Mouse (Mus musculus): Measurements from ENCODE around the gene Lpcat2. TPM values are rescaled to one million over a fixed set of nuclear protein-coding genes. Genes with fewer than 3 reads are reported as not detected.

The Lpcat2 gene
- 159 and 165 TPM in 2 replicates for total RNA-seq (2017)

DNA sequence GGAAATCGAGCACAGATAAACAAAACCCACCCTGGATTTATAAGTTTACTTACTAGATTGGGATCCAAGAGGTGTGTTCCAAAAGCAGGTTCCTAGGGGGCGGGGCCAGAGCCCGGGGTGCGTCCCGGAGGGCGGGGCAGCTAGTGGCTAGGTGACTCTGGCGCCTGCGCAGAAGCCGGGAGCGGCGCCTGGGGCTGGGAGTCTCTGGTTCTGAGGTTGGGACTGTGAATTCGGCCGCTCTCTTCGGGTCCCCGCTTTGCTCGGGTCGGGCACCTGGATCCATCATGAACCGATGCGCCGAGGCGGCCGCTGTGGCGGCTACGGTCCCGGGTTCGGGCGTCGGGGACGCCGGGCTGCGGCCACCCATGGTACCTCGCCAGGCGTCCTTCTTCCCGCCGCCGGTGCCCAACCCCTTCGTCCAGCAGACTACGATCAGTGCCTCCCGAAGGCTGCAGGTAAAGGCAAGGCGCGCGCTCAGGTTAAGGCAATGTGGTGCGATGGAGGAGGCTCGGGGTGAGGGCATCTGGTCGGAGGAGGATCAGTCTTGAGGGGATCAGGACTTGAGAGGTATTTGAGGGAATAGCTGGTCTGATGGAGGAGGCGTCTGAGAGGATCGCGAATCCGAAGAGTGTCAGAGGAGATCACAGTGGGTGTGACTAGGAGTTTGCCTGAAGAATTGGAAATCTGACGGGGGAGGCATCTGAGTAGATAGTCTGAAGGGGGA, at the start of gene Lpcat2:
TSS of gene Lpcat2 (plus strand) at position 169 of the 724 bp plus-strand sequence.
- no peak for ATAC-seq (ENCODE audit: extremely low read depth, insufficient number of reproducible peaks, low FRiP score, poor library complexity, severe bottlenecking)

DNA sequence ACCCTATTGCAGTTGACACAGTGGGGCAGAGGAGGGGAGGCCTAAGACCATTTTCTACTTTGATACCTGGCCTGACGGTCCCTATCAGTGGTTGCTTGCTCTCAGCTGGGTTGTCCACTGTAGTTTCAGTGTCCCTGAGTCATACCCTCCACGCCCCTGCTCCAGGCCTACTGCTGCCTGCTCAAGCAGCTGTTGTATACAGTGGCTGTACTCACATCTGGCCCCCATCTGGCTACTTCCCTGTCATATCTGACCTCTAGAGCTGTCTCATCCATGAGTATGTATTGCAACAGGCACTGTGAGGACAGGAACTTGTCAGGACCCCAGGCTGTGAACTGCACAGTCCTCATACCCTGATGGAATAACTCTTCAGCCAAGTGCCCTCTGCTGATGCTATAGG, 42.4 kb upstream of the Lpcat2 start:
- no peak for ATAC-seq (ENCODE audit: extremely low read depth, insufficient number of reproducible peaks, low FRiP score, poor library complexity, severe bottlenecking)

DNA sequence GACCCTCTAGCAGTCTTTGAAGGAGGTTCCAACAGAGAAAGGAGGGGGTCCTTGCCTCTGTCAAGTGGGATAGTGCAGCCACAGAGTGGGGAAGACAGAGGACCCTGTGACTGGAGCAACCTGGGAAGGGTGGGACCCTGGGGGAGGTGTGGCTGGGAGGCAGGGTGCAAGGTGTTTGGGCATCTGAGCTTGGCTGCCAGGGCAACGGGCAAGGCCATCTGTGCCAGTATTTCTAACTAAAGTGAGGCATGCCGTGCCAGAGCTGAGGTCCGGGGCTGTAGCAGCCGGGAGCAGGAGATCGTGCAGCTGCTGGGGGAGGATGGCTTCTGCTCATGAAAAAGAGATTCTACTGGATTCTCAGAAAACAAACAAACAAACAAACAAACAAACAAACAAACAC, 39.5 kb upstream of the Lpcat2 start:
- ATAC-seq (ENCODE audit: extremely low read depth, insufficient number of reproducible peaks, low FRiP score, poor library complexity, severe bottlenecking) = no peak

DNA sequence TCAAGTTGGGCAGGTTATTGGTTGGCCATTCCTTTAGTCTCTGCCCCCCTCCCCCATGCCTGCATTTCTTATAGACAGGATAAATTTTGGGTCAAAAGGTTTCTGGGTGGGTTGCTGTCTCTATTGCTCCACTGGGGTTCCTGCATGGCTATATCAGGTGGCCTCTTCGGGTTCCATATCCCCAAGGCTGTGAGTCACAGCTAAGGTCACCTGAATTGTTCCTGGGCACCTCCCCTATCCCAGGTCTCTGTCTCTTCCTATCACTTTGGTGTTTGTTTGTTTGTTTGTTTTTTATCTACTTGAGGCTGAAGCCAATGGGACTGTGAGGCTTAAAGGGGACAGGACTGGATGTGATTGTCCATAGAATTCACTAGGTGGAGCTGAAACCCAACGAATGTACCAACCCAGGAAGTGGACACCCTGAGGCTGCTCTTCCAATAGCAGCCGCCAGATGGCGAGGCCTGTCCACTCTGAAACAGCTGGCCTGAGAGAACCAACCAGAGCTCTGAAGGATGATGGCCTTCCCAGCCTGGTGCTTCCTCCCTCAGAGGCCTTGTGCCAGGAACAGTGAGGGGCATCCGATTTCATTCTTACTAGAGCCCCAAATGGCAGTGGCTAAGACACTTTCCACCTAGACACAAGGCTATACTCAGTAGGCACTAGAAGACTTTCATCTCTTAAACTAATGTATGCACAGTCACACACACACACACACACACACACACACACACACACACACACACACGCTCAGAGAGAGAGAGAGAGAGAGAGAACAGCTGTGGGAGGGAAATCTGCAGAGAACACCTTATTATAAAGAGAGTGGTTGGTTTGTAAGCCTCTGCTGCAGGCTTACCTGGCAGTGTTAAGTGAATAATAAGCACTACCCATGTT, 37.0 kb upstream of the Lpcat2 start:
- ATAC-seq (ENCODE audit: extremely low read depth, insufficient number of reproducible peaks, low FRiP score, poor library complexity, severe bottlenecking) = peak; percentile 87

DNA sequence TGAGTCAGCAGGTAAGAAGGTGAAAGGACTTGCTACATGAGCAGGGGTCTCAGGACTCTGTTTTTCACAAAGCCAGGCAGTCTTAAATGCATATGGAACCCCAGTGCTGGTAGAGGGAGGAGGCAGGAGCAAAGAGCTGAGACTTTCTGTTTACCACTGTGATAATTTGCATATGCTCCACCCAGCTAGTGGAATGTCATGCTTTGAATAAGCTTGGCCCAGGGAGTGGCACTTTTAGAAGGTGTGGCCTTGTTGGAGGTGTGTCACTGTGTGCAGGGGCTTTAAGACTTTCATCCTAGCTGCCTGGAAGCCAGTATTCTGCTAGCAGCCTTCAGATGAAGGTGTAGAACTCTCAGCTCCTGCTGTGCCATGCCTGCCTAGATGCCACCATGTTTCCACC, 34.0 kb upstream of the Lpcat2 start:
- ATAC-seq (ENCODE audit: extremely low read depth, insufficient number of reproducible peaks, low FRiP score, poor library complexity, severe bottlenecking) = no peak

DNA sequence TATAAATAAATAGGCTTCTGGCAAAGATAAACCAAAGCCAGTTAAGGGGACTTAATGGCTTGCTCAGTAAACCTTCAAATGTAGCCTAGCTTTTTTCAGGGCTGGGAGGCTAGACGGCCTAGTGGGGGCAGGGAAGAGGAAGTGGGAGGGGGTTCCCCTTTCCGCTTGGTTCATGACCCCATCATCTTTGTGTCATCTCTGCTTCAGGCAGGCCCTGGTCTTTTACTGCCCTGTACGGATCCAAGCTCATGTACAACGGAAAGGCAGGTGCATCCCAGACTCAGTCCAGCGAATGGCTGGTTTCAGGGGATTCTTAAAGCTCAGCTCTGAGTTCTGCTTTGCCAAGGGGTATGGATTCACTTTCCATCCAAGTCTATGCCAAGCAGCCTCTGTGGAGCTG, 32.8 kb upstream of the Lpcat2 start:
- ATAC-seq (ENCODE audit: extremely low read depth, insufficient number of reproducible peaks, low FRiP score, poor library complexity, severe bottlenecking) = peak; percentile 55

DNA sequence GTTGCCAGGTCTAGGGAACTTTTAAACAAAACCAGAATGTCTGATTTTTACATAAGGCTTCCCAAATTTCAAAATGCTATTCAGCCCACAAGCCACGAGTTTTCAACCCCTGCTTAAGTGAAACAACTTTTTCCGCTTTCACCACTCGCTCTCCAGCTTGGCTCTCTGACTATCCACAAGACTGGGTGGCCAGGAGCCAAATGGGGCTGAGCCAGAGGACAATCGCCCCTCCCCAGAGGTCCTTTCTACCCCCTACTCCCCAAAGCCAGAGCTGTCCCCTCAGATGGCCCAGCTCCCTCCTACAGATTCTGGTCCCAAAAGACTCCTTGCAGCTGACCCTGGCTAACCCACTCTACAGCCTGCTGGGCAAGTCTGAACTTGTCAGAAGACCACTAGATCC, 29.1 kb upstream of the Lpcat2 start:
- no peak for ATAC-seq (ENCODE audit: extremely low read depth, insufficient number of reproducible peaks, low FRiP score, poor library complexity, severe bottlenecking)

DNA sequence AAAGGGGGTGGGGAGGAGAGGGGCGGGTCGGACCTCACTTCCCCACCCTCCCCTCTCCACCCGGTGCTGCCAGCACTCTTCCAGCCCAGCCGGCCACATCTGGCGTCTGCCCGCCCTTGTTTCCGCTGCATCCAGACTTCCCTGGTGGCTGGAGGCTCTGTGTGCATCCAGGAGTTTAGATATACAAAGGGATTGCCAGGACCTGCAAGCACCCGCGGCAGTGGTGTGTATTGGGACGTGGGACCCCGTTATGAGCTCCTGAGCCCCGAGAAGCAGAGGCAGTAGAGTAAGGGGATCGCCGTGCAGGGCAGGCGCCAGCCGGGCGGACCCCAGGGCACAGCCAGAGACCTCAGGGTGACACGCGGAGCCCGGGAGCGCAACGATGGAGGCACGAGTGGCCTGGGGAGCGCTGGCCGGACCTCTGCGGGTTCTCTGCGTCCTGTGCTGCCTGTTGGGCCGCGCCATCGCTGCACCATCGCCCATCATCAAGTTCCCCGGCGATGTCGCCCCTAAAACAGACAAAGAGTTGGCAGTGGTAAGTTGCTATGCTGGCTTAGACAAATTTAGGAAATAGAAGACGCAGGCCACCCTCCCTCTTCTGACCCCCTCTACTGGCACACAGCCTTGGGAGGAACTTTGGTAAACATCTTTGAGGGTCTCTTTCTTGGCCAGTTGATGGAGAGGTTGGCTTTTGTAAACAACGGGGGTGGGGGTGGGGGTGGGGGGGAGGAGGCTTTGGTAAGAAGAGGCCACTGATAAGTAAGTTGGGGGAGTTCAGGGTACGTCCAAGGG, 27.7 kb upstream of the Lpcat2 start, which contains the start of gene Mmp2:
TSS of gene Mmp2 (plus strand) at position 49 of the 792 bp plus-strand sequence.
- ATAC-seq (ENCODE audit: extremely low read depth, insufficient number of reproducible peaks, low FRiP score, poor library complexity, severe bottlenecking) = no peak

DNA sequence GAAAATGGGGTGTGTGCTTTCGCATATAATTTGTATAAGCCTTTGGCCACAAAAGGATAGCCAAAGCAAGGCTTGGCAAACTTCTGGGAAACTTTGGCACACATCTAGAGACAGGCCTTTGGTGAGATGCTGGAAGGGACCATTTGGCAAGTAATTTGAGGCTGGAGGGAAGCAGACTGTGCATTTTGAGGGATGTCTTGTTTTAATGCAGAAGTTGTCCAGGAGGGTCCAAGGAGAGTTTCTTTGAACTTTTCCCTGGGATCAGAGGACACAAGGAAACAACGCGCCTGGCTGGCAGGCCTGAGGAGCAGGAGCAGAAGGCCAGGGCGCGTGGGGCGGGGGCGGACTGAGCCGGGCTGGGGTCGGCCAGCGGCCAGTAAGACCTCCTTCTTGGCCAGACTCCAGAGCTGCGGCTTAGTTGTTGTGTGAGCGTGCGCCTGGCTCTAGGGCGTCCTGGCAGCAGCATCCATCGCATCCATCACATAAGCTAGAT, 26.8 kb upstream of the Lpcat2 start:
- ATAC-seq (ENCODE audit: extremely low read depth, insufficient number of reproducible peaks, low FRiP score, poor library complexity, severe bottlenecking) = no peak

DNA sequence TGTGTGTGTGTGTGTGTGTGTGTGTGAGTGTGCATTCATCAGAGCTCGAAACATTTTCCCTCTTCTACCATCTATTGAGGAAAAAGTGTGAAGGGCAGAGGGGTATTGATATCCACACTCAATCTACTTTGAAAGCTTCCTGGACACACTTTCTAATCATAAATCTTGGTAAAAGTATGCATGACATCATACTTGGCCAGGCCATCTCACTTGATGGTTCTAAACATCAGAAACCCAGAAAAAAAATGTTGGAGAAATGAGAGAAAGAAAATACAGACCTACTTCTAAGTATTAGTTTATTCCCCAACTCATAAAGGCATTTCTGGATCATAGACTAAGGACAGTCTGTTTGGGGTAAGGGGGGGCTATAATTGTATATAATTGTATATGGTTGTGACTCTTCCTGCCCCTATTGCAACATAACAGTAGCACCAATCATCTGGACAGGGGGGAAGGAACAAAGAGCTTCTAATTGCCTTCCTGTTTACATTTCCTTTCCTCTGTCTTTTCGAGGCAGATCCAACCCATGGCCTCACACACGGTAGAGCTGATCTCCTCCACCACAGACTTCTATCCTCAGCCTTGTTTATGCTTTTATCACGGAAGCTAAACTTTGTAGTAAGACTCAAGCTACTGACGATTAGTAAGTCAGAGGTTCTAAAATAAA, 20.9 kb upstream of the Lpcat2 start:
- no peak for ATAC-seq (ENCODE audit: extremely low read depth, insufficient number of reproducible peaks, low FRiP score, poor library complexity, severe bottlenecking)

DNA sequence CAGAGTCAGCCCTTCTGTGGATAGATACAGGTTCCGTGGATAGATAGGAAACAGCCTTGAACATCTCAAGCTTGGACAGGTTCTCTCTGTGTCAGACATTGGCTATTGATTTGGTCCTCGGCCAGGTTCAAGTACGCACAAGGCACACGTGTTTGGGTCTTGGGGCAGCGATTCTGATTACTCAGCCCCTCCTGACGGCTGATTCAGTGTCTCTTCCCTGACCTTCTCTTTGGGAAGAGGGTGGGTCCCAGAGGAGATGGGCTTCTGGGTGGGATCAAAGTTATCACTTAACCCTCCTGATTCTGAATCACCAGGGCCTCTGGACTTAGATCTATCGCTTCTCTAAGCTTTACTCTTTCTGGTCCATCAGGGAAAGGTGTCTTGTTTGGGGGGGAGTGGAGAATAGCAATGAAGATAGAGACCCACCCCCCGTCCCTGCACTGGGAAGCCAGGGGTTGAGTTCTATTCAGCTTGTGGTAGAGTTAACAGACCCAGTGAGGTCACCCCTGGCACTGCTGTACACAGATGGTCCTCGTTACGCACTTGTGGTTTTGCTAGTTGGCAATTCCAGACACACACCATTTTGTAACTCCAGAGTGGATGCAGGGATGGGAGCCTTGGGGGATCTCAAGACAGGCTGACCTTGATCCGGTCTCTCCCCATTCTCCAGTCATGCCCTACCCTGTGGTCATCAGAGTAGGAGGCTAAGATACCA, 20.2 kb upstream of the Lpcat2 start:
- no peak for ATAC-seq (ENCODE audit: extremely low read depth, insufficient number of reproducible peaks, low FRiP score, poor library complexity, severe bottlenecking)

DNA sequence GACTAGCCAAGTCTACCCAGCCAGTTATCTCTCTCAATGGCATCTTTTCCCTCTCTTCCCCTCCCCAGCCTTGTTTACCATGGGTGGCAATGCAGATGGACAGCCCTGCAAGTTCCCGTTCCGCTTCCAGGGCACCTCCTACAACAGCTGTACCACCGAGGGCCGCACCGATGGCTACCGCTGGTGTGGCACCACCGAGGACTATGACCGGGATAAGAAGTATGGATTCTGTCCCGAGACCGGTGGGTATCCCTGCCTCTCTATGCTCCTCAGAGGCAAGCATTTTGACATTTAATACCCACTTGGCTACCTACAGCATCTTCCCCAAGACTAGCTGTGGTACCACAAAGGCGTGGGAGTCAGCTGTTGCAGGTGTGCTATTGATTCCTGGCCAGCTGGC, 19.2 kb upstream of the Lpcat2 start:
- no peak for ATAC-seq (ENCODE audit: extremely low read depth, insufficient number of reproducible peaks, low FRiP score, poor library complexity, severe bottlenecking)

DNA sequence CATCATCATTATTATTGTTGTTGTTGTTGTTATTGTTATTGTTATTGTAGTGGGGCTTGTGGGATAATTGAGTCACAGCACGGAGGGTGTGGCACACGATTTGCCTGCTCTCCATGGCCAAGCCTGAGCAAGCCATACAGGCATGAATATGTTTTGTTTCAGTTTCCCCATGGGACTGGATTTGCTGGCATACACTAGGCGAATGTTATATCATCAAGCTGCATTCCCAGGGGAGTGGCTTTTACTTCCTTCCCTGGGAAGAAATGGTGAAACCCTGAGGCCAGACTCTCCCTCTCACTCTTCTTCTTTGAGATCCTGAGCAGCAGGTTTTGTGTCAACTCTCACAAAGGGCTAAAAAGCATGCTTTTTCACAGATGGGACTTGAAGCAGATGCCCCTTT, 16.5 kb upstream of the Lpcat2 start:
- no peak for ATAC-seq (ENCODE audit: extremely low read depth, insufficient number of reproducible peaks, low FRiP score, poor library complexity, severe bottlenecking)

DNA sequence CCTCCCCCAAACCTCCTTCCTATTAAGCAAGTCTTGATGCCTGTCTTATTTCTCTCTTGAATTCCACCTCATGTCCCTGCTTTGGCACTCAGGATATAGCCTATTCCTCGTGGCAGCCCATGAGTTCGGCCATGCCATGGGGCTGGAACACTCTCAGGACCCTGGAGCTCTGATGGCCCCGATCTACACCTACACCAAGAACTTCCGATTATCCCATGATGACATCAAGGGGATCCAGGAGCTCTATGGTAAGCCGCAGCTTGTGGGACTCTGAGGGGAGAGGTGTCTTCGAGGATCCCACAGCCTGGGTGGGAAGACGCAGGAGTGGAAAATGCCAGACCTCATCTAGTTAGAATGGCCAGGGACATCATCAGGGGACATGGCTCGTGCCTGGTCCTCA, 16.0 kb upstream of the Lpcat2 start:
- ATAC-seq (ENCODE audit: extremely low read depth, insufficient number of reproducible peaks, low FRiP score, poor library complexity, severe bottlenecking) = no peak

DNA sequence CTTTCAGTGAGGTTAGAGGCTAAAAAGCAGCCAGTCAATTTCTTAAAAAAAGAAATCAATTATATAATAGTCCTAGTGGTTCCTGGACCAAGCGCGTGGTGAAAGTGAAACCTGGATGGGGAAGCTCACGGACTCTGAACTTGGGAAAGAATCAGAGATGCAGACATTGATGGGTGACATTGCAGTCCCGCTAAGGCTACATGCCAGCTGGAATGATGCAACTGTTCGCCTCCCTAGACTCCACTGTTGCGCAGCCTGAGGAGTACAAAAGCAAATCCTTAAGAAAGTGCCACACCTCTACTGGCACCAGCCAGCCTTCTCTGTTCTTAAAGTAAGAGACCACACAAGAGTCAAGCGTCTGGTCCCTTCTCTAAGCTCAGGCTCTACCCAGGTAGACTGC, 15.3 kb upstream of the Lpcat2 start:
- ATAC-seq (ENCODE audit: extremely low read depth, insufficient number of reproducible peaks, low FRiP score, poor library complexity, severe bottlenecking) = no peak

DNA sequence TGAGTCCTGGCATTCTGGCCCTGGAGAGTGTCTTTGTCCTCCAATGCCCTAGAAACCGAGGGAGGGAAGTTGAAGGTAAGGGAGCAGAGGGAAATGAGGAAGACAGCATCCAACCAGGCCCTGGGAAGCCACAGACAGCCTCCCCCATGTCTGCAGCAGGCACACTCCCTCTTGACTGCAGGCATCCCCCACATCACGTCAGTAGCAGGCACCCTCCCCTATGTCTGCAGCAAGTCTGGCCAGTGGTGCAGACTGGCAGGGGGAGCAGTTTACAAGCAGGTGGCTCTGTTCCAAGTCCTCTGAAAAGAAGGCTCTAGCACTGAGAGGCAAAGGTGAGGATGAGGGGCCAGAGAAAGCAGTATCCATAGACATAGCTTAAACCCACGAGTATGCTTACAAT, 8.5 kb upstream of the Lpcat2 start:
- no peak for ATAC-seq (ENCODE audit: extremely low read depth, insufficient number of reproducible peaks, low FRiP score, poor library complexity, severe bottlenecking)

DNA sequence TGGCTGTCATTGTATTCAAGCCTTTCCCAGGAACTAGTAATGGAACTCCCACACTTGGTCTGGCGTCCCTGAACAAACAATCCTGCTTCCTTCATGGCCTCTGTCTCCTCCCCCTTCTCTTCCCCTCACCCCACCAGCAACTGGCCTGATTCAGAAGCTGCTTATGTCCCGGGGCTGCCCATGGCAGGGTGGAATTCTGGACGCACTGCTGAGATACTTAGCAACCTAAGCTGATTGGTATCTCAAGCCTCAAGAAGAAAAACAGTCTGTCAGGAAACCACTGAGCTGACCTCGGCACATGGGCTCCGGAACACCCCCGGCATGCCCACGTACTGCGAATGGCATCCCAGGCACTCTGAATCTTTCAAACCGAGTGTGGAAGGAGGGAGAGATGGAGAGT, 7.8 kb upstream of the Lpcat2 start:
- ATAC-seq (ENCODE audit: extremely low read depth, insufficient number of reproducible peaks, low FRiP score, poor library complexity, severe bottlenecking) = no peak

DNA sequence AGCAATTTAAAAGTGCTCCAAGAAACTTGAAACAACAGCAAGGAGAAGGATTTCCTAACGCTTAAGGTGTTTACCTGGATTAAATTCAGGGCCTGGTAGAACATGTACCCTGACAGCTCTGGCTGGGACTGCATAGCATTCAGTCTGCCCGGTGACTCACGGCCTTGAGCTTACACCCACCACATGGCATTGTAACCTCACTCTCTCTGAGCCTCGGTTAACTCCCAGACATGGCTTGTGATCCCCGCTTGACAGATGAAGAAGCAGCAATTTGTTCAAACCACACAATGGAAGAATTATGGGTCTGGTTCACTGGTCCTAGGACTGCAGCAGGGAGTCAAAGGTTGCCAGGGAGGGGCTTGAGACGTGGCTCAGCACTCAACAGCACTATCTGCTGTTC, 5.9 kb upstream of the Lpcat2 start:
- ATAC-seq (ENCODE audit: extremely low read depth, insufficient number of reproducible peaks, low FRiP score, poor library complexity, severe bottlenecking) = no peak

Data from neutrophil, adult 5-6 weeks (primary cell).